Mouse (Mus musculus) cerebellum, adult 2 months (tissue): Measurements from ENCODE around the gene Pmepa1.

ENCODE experiments used
- CTCF ChIP-seq: fragments of 200-500 bp; IDR thresholded peaks from 2 replicates; pipeline ENCODE4 v1.5.1; 2011; ENCODE audit warnings: low read depth, mild to moderate bottlenecking, control low read depth, low read length, moderate library complexity, borderline replicate concordance; ENCODE audit not compliant: insufficient read depth
- POLR2A ChIP-seq: fragments of 200-500 bp; IDR thresholded peaks from 2 replicates; pipeline ENCODE4 v1.6.1; 2011; ENCODE audit warnings: low read length, control low read depth, borderline replicate concordance; ENCODE audit not compliant: insufficient read depth

GRCm38 (mm10) chr2:173177951-173178350 is 98.4 kb downstream of the Pmepa1 start:
- no peak for TF ChIP-seq CTCF
- TF ChIP-seq POLR2A = no peak
